Mouse (Mus musculus) limb, embryonic 12.5 days (tissue): ENCODE measurements around the gene Itpa. TPM values are rescaled to one million over a fixed set of nuclear protein-coding genes. Genes with fewer than 3 reads are reported as not detected.

ENCODE experiments used
- ATAC-seq: fragments of 200-750 bp; cut with Nextera tagmentation; 2 replicates; pipeline ENCODE4 v1.8.0; 2017; ENCODE audit warnings: low read depth, moderate TSS enrichment; ENCODE audit not compliant: insufficient number of reproducible peaks, insufficient read depth, low FRiP score, low TSS enrichment
- H3K27ac ChIP-seq: fragments of 300-500 bp; sonication (generic); 2 replicates; pipeline ENCODE4 v1.5.1; 2016; ENCODE audit warnings: mild to moderate bottlenecking, moderate library complexity
- H3K27me3 ChIP-seq: fragments of 300-500 bp; sonication (generic); 2 replicates; pipeline ENCODE4 v1.6.1; 2016; ENCODE audit warnings: mild to moderate bottlenecking, moderate library complexity
- H3K36me3 ChIP-seq: fragments of 300-500 bp; sonication (generic); 2 replicates; pipeline ENCODE4 v1.6.1; 2016; ENCODE audit warnings: mild to moderate bottlenecking, moderate library complexity
- H3K4me1 ChIP-seq: fragments of 300-500 bp; sonication (generic); replicated peaks from 2 replicates; pipeline ENCODE4 v1.6.1; 2016
- H3K4me2 ChIP-seq: fragments of 300-500 bp; sonication (generic); 2 replicates; pipeline ENCODE4 v1.6.1; 2016; ENCODE audit warnings: mild to moderate bottlenecking, moderate library complexity
- H3K4me3 ChIP-seq: fragments of 300-500 bp; sonication (generic); replicated peaks from 2 replicates; pipeline ENCODE4 v1.5.1; 2016; ENCODE audit warnings: mild to moderate bottlenecking
- H3K9ac ChIP-seq: fragments of 300-500 bp; sonication (generic); replicated peaks from 2 replicates; pipeline ENCODE4 v1.6.1; 2016; ENCODE audit warnings: mild to moderate bottlenecking, moderate library complexity
- H3K9me3 ChIP-seq: fragments of 300-500 bp; sonication (generic); 2 replicates; pipeline ENCODE4 v1.6.1; 2016; ENCODE audit warnings: mild to moderate bottlenecking, moderate library complexity
- WGBS: fragments of 180-500 bp; shearing (Covaris S2); methylation state at CpG from one replicate; pipeline ENCODE4 v1.1.7; 2016; 5-methylcytosine and 5-hydroxymethylcytosine counted together
- polyA plus RNA-seq: library from polyadenylated mRNA; unstranded; fragments of >200 nt; fragmentation: Nextera tagmentation; extraction: Ambion mirVana; gene quantifications from 2 replicates; pipeline ENCODE4 v1.2.1, GENCODE M21; 2016

Itpa gene
- polyA plus RNA-seq, 1 experiment from 2014 or later = 148 TPM

DNA sequence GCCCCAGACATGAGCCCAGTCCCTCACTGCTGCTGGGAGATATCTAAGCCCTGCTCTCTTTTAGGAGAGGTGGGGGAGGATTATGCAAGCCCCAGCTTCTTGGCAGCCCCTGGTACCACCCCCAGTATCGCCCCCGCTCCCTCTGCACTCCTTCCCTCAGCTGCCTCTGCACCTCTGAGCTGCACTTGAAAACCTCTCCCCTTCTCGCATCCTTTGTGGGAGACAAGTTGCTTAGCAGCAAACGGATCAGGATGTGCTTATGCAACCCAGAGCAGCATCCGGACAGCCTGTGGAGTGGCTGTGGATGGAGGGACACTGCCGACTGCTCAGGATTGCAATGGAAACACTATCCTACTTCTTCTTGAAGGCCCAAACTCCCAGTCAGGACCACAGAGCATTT, 9.9 kb upstream of the Itpa start:
- H3K4me1 ChIP-seq = peaks cover under 1% of the 10 kb centered on the region; the same call in 1 of the 2 replicates
- H3K9ac ChIP-seq = no peak overlapping the region
- H3K9me3 ChIP-seq = no peaks in the 10 kb centered on the region
- no peak overlapping the region for H3K27ac ChIP-seq
- no peak for ATAC-seq
- WGBS = 91% methylated on average over 6 of the region's 6 CpGs
- peaks cover 99% of the 10 kb centered on the region for H3K36me3 ChIP-seq
- no peak overlapping the region for H3K4me2 ChIP-seq
- H3K27me3 ChIP-seq = no peaks in the 10 kb centered on the region
- no peak overlapping the region for H3K4me3 ChIP-seq

DNA sequence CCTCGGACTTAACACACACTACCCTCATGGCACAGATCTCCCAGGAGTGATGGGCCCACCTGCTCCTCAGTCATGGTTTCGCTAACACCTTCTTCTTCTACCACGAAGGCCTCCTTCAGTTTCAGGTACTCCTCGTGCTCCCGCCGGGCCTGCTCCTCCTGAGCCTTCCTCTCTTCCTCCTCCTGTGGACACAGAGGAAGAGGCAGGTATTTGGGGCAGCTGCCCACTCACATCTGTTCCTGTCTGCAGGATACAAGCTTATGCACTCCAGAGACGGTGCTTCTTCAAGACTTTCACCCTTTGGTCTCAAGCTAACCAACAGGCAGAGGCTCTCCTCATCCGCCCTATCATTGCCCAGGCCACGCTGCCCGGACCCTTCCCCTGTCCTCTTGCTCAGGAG, 8.9 kb upstream of the Itpa start:
- no peak for ATAC-seq
- no peaks in the 10 kb centered on the region for H3K9me3 ChIP-seq
- H3K4me3 ChIP-seq = no peak overlapping the region
- peaks cover 93% of the 10 kb centered on the region for H3K36me3 ChIP-seq
- H3K4me1 ChIP-seq = peaks cover 11% of the 10 kb centered on the region
- H3K27me3 ChIP-seq = no peaks in the 10 kb centered on the region
- H3K4me2 ChIP-seq = no peak overlapping the region
- no peak overlapping the region for H3K27ac ChIP-seq
- no peak overlapping the region for H3K9ac ChIP-seq
- 97% methylated on average over 10 of the region's 10 CpGs for WGBS

DNA sequence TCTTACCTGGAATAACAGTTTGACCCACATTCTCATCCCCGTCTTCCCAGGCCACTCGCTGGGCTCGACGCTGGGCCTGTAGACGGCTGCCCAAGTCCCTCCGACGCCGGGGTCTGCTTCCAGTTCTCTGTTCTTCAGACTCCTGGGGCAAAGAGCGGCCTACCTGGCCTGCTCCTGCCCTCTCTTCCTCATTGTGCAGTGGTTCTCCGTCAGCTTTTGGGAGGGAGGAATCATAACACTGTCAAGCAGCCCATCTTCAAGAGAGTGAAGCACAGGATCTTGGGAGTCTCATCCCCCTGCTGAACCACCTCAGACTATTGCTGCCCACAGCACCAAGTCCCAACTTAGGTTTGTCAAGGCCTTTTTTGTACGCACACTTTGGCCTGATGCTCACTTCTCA, 4.1 kb upstream of the Itpa start:
- no peak for ATAC-seq
- H3K9me3 ChIP-seq = no peaks in the 10 kb centered on the region
- peak overlapping the region; percentile 98; the same call in 1 of the 2 replicates for H3K27ac ChIP-seq
- peaks cover 23% of the 10 kb centered on the region for H3K4me1 ChIP-seq
- H3K36me3 ChIP-seq = peaks cover 44% of the 10 kb centered on the region
- WGBS = 90% methylated on average over 11 of the region's 11 CpGs
- H3K27me3 ChIP-seq = no peaks in the 10 kb centered on the region
- peak overlapping the region; percentile 79 for H3K9ac ChIP-seq
- H3K4me3 ChIP-seq = peak overlapping the region; percentile 59
- peak overlapping the region; percentile 78 for H3K4me2 ChIP-seq

DNA sequence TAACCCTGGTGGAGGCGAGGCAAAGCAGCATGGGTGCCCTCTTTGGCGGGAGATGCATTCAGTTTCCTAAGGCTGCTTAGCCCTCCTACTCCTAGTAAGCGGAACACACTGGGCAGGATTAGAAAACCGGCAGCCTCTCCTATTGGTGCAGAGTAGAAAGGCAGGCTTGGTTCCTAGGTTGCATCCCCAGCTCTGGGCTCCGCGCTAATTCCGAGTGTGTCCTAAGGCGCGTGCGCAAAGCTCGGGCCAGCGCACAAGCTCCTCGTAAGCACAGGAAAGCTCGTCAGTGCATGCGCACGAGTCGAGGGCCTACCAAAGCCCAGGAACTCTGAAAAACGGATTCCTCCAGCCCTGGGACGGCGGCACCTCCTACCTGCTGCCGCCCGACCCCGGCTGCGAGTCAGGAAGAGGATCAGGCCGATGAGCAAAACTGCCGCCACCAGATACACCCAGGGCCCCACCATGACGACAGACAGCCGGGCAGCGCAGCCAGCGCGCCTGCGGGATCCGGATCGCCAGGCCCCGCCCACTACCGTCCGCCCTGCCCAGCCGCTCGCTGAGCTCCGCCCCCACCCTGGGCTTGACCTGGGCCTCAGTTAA, 3.2 kb upstream of the Itpa start, which contains the start of gene Ddrgk1:
TSS of gene Ddrgk1 (minus strand) at position 558 of the 600 bp plus-strand sequence.
- H3K9me3 ChIP-seq = no peaks in the 10 kb centered on the region
- peak within 1 kb of the TSS; percentile 59 for H3K4me3 ChIP-seq
- peak within 1 kb of the TSS; percentile 78 for H3K4me2 ChIP-seq
- peak; percentile 98 for ATAC-seq
- peak within 1 kb of the TSS; percentile 79 for H3K9ac ChIP-seq
- peak within 1 kb of the TSS; percentile 98 for H3K27ac ChIP-seq
- under 1% methylated on average over 40 of the region's 40 CpGs for WGBS
- peaks cover 36% of the 10 kb centered on the region for H3K36me3 ChIP-seq
- H3K4me1 ChIP-seq = peaks cover 26% of the 10 kb centered on the region
- H3K27me3 ChIP-seq = no peaks in the 10 kb centered on the region

DNA sequence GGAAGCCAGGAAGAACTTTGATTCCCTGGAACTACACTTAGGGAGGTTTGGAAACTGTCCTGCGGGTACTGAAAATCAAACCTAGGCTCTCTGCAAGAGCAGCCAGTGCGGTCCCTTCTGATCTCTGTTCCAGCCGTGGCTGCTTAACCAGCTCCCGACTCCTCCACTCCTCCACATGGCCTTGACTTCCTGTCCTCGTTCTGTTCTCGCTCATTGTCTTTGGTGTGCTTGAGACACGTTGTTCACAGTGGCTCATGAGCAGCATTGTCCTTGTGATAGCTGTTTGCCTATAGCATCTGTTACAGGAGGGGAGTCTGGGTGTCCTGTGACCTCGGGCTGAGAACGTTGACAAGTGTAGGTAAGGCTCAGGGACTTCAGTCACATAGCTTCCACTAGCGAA, 9.8 kb downstream of the Itpa start:
- Histone ChIP-seq H3K9me3 (no peaks in the 10 kb centered on the region), H3K36me3 (peaks cover 98% of the 10 kb centered on the region), H3K4me3 (no peak overlapping the region), H3K9ac (no peak overlapping the region), H3K27ac (no peak overlapping the region), H3K4me1 (no peaks in the 10 kb centered on the region), H3K27me3 (no peaks in the 10 kb centered on the region), H3K4me2 (no peak overlapping the region)
- no peak for ATAC-seq
- WGBS = 84% methylated on average over 10 of the region's 10 CpGs

DNA sequence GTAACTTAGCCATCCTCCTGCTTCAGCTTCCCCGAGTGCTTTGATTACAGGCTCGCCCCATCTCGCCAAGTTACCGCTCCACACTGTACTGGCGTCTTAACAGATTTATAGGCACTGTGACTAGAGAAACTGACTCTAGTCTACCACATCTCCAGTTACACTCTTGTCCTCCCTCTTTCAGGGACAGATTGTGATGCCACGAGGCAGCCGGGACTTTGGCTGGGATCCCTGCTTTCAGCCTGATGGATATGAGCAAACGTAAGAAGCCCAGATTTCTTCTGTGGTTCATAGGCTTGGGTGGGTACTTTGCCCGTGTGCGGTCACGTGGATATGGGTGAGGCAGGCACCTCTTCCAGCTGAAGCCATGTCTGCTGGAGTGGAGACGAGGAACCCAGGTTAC, 11.7 kb downstream of the Itpa start:
- WGBS = 94% methylated on average over 12 of the region's 12 CpGs
- ATAC-seq = no peak
- H3K36me3 ChIP-seq = peaks cover 99% of the 10 kb centered on the region

DNA sequence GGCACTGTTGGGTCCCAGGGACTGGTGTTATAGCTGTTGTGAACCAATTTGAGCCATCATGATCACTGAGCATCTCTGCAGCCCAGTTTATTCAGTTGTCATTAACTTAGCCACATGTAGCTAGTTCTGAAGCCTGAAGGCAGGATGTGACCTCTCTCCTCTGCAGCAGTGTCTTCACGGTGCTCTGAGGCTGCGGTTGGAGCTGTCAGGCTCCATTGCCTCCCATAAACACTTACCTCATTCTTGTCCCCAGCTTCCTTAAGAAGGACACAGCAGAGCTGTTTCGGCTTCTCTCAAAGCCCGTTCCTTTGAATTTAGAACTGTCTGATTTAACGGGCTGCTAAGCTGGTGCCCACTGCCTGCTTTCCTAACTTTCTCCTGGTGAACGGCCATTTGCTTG, 12.5 kb downstream of the Itpa start:
- H3K4me2 ChIP-seq = no peak overlapping the region
- no peaks in the 10 kb centered on the region for H3K27me3 ChIP-seq
- H3K9me3 ChIP-seq = no peaks in the 10 kb centered on the region
- peaks cover 99% of the 10 kb centered on the region for H3K36me3 ChIP-seq
- ATAC-seq = no peak
- no peak overlapping the region for H3K27ac ChIP-seq
- H3K4me3 ChIP-seq = no peak overlapping the region
- H3K4me1 ChIP-seq = no peaks in the 10 kb centered on the region
- 93% methylated on average over 6 of the region's 6 CpGs for WGBS
- no peak overlapping the region for H3K9ac ChIP-seq

More for the DNA sequence above, 11.7 kb downstream of the Itpa start:
- Histone ChIP-seq H3K4me1 (no peaks in the 10 kb centered on the region), H3K27ac (no peak overlapping the region), H3K4me3 (no peak overlapping the region), H3K27me3 (no peaks in the 10 kb centered on the region), H3K9me3 (no peaks in the 10 kb centered on the region), H3K4me2 (no peak overlapping the region), H3K9ac (no peak overlapping the region)

DNA sequence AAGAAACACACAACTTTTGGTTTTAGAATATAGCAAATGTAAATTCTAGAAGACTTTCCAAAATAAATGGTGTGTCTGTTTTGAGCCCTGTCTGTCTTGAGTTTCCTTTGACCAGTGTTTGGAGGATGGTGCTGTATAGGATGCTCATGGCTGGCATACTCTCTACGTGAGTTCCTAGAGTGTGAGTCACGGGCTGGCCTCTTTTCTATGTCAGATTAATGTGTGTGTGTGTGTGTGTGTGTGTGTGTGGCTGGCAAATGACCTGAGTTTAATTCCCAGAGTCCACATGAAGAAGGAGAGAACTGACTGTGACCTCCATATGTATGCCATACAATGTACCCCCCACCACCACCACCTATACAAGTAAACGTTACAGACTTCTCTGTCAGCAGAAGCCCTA, 14.1 kb downstream of the Itpa start:
- Histone ChIP-seq H3K36me3 (peaks cover 98% of the 10 kb centered on the region), H3K4me2 (no peak overlapping the region), H3K9ac (no peak overlapping the region), H3K27me3 (no peaks in the 10 kb centered on the region), H3K4me3 (no peak overlapping the region), H3K4me1 (no peaks in the 10 kb centered on the region), H3K27ac (no peak overlapping the region), H3K9me3 (no peaks in the 10 kb centered on the region)
- ATAC-seq = no peak
- 86% methylated on average over 3 of the region's 3 CpGs for WGBS

DNA sequence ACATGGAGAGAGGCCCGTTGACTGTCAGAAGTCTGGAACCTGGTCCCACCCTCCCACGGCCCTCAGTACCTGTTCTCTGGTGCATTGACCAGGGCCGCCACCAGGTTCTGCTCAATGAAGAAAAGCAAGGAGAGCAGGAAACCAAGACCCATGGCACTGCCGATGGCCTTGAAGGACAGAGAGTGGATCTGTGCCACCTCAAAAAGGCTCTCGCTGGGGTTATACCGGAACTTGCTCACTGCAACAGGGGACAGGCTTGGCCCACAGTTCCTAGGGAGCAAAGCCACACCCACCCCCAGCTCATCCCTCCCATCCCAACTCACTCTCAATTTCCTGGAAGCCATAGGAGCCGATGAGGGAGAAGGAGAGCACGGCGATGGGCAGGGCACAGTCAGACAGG, 18.0 kb downstream of the Itpa start:
- 89% methylated on average over 9 of the region's 9 CpGs for WGBS
- Histone ChIP-seq H3K9me3 (no peaks in the 10 kb centered on the region), H3K4me1 (no peaks in the 10 kb centered on the region), H3K4me2 (no peak overlapping the region), H3K27ac (no peak overlapping the region), H3K27me3 (no peaks in the 10 kb centered on the region), H3K36me3 (peaks cover 62% of the 10 kb centered on the region), H3K9ac (no peak overlapping the region), H3K4me3 (no peak overlapping the region)
- no peak for ATAC-seq

DNA sequence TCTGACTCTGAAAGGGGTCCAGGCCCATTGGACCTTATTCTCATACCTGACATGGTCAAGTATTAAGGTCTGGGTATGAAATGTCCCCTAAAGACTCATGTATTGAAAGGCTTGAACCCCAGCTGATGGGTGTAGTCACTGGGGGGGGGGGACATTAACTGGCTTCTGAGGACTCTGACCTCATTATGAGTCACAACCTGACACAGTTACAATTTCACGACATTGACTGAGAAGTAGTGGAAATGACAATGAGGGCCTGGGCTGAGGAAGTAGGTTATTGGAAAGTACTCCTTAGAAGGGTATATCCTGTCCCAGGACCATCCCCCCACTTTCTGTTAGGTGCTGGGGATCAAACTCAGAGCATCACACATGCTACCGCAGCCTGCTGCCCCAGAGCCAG, 21.6 kb downstream of the Itpa start:
- no peak overlapping the region for H3K4me3 ChIP-seq
- 0 out of 2 replicates have a peak, but pooled peaks cover 2% of the 10 kb centered on the region for H3K27me3 ChIP-seq
- no peaks in the 10 kb centered on the region for H3K9me3 ChIP-seq
- no peaks in the 10 kb centered on the region for H3K4me1 ChIP-seq
- ATAC-seq = no peak
- H3K9ac ChIP-seq = no peak overlapping the region
- no peak overlapping the region for H3K27ac ChIP-seq
- H3K4me2 ChIP-seq = no peak overlapping the region
- 85% methylated on average over 2 of the region's 2 CpGs for WGBS
- H3K36me3 ChIP-seq = peaks cover 27% of the 10 kb centered on the region

DNA sequence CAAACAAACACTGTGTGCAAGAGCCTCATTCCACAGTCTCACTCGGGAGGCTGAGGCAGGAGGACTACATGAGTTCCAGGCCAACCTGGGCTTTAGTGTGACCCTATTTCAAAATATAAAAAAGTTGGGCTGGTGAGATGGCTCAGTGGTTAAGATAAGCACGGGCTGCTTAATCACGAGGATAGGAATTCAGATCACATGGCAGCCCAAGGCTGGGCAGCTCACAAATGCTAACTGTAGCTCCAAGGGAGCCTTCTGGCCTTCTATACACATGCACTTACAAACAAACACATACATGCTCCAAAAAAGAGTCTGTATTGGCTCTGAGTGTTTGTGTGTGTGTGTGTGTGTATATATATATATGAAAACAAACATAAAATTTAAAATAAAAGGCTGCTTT, 26.2 kb downstream of the Itpa start:
- Histone ChIP-seq H3K4me2 (no peak overlapping the region), H3K36me3 (no peaks in the 10 kb centered on the region), H3K27ac (no peak overlapping the region), H3K9ac (no peak overlapping the region), H3K4me1 (peaks cover 5% of the 10 kb centered on the region; the same call in 1 of the 2 replicates), H3K4me3 (no peak overlapping the region), H3K9me3 (no peaks in the 10 kb centered on the region), H3K27me3 (peaks cover 47% of the 10 kb centered on the region)
- 55% methylated on average over 3 of the region's 3 CpGs for WGBS
- ATAC-seq = no peak

DNA sequence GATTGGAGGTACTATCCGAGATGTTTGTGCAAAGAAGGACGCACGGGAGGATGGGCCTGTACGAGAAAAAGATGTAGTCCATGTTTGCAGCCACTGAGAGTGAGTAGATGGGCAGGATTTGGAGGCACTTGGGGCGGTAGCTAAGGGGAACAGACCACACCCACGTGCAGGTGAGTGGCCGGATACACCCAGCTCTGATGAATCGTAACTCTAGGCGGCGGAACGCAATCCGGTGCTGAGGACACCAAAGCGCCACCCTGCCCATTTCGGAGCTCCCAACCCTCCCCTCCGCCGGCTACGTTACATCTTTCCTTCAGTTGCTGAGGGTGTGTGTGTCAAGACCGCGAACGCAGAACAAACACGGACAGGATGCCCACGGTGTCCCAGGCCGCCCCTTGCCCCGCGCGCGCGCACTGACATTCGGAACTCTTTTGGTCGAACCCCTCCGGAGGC, 29.3 kb downstream of the Itpa start:
- Histone ChIP-seq H3K4me3 (peak overlapping the region; percentile 63), H3K27me3 (peaks cover 66% of the 10 kb centered on the region), H3K4me1 (peaks cover 5% of the 10 kb centered on the region; the same call in 1 of the 2 replicates), H3K36me3 (no peaks in the 10 kb centered on the region), H3K4me2 (peak overlapping the region; percentile 98), H3K9ac (peak overlapping the region; percentile 59), H3K27ac (no peak overlapping the region), H3K9me3 (no peaks in the 10 kb centered on the region)
- WGBS = 2% methylated on average over 31 of the region's 31 CpGs
- peak; percentile 14; the same call in 1 of the 2 replicates for ATAC-seq
